Mouse (Mus musculus) spleen, adult 12 weeks (tissue): ENCODE measurements around the gene Ttbk1.
A peak's percentile ranks its signal among the peaks of the same experiment; 100 is the strongest.
"Not testable (repeated sequence)": the region's sequence is repeated elsewhere in the genome, so short reads cannot be mapped to it uniquely, and the experiment has no call there.

ENCODE experiments used
- DNase-seq: peaks from one replicate; pipeline ENCODE4 v3.0.0; 2022; ENCODE audit warnings: low spot score

The Ttbk1 gene

GRCm38 (mm10) chr17:46487431-46487830 is at the start of gene Ttbk1:
Gene Ttbk1 (minus strand): TSS chr17:46487675.
- no peak for DNase-seq

GRCm38 (mm10) chr17:46525579-46526307 is 38.3 kb upstream of the Ttbk1 start:
- peak; percentile 51 for DNase-seq

GRCm38 (mm10) chr17:46525065-46525464 is 37.6 kb upstream of the Ttbk1 start:
- no peak for DNase-seq

- DNase-seq = no peak
Measured at GRCm38 (mm10) chr17:46521963-46522668, 34.6 kb upstream of the Ttbk1 start.

GRCm38 (mm10) chr17:46521174-46521573 is 33.7 kb upstream of the Ttbk1 start:
- no peak for DNase-seq

GRCm38 (mm10) chr17:46520385-46520979 is 33.0 kb upstream of the Ttbk1 start:
- DNase-seq = no peak

- no peak for DNase-seq
Measured at GRCm38 (mm10) chr17:46519971-46520370, 32.5 kb upstream of the Ttbk1 start.

- DNase-seq = no peak
Measured at GRCm38 (mm10) chr17:46513329-46513728, 25.9 kb upstream of the Ttbk1 start.

- no peak for DNase-seq
Measured at GRCm38 (mm10) chr17:46511059-46511710, 23.7 kb upstream of the Ttbk1 start.

GRCm38 (mm10) chr17:46505617-46506016 is 18.1 kb upstream of the Ttbk1 start:
- DNase-seq = no peak

GRCm38 (mm10) chr17:46503847-46504638 is 16.6 kb upstream of the Ttbk1 start:
- DNase-seq = no peak

- no peak for DNase-seq
Measured at GRCm38 (mm10) chr17:46502775-46503174, 15.3 kb upstream of the Ttbk1 start.

- no peak for DNase-seq
Measured at GRCm38 (mm10) chr17:46497956-46498355, 10.5 kb upstream of the Ttbk1 start.

- peak; percentile 48 for DNase-seq
Measured at GRCm38 (mm10) chr17:46496623-46497434, 9.4 kb upstream of the Ttbk1 start, which contains the start of gene Dnph1. Gene Dnph1 (plus strand): TSS chr17:46496711.

GRCm38 (mm10) chr17:46496081-46496480 is 8.6 kb upstream of the Ttbk1 start:
- DNase-seq = not testable (repeated sequence)

GRCm38 (mm10) chr17:46495486-46495885 is 8.0 kb upstream of the Ttbk1 start:
- no peak for DNase-seq

GRCm38 (mm10) chr17:46486995-46487394 is 480 bp downstream of the Ttbk1 start:
- DNase-seq = no peak

GRCm38 (mm10) chr17:46484461-46484875 is 3.0 kb downstream of the Ttbk1 start:
- DNase-seq = no peak

GRCm38 (mm10) chr17:46484021-46484431 is 3.4 kb downstream of the Ttbk1 start:
- no peak for DNase-seq

GRCm38 (mm10) chr17:46483561-46484001 is 3.9 kb downstream of the Ttbk1 start:
- DNase-seq = no peak

- DNase-seq = no peak
Measured at GRCm38 (mm10) chr17:46477286-46477685, 10.2 kb downstream of the Ttbk1 start.
